Mouse (Mus musculus): Measurements from ENCODE around the gene Rnf38.

Gene Rnf38

DNA sequence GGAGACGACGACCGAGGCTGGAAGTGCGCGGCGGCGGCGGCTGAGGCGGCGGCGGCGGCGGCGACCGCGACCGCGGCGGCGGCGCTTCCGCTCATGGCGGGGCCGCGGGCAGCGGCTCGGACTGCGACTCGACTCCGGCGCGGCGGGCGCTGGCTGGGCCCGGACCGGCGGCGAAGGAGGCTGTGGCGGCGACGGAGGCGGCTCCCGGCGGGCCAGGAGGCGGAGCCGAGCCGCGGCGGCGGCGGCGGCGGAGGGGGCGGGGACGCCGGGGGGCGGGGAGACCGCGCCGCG is at the start of gene Rnf38:
Gene Rnf38 (minus strand): TSS at position 77 of the 291 bp plus-strand sequence.
- no peak for DNase-seq (ENCODE audit: low read depth, low spot score)

- no peak for DNase-seq (ENCODE audit: low read depth, low spot score)
Observed at GRCm38 (mm10) chr4:44281597-44282265, 48.1 kb upstream of the Rnf38 start.

GRCm38 (mm10) chr4:44271134-44271533 is 37.5 kb upstream of the Rnf38 start:
- DNase-seq (ENCODE audit: low read depth, low spot score): no peak

DNA sequence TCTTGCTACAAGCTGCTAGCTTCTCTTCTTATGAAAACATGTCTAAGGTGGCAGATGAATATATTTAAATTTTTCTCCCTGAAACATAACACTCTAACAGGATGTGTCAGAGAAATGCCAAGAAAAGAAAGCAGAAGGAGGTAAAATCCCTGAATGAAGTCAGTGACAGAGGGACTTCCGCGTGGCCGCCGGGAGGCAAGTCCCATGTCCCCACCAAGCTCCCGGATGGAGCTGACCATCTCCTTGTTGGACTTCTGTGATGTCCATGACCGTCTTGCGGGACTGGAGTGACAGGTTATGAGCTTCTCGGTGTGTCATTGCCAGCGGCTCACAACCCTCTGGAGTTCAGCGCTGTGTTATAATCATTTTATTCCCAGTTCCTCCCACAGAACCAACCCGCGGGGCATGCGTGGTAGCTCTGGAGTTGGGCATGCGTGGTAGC is 35.8 kb upstream of the Rnf38 start:
- DNase-seq (ENCODE audit: low read depth, low spot score): no peak

GRCm38 (mm10) chr4:44267437-44267836 is 33.8 kb upstream of the Rnf38 start:
- DNase-seq (ENCODE audit: low read depth, low spot score): no peak

DNA sequence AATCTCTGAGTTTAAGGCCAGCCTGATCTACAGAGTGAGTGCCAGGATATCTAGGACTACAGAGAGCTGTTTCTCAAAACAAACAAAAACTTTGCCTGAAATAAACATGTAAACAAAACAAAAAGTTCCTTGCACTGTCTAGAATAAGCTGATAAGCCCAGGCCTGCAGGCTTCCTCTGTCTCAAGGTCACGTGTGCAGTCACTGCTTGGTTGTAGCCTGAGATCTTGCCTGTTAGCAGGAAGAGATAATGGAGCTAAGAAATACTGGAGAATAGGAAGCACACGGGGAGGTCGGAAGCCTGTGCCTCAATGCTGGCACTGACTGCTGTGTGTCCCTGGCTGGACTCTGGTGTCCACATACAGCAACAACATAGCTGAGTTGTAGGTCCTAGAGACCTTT is 31.9 kb upstream of the Rnf38 start:
- no peak for DNase-seq (ENCODE audit: low read depth, low spot score)

DNA sequence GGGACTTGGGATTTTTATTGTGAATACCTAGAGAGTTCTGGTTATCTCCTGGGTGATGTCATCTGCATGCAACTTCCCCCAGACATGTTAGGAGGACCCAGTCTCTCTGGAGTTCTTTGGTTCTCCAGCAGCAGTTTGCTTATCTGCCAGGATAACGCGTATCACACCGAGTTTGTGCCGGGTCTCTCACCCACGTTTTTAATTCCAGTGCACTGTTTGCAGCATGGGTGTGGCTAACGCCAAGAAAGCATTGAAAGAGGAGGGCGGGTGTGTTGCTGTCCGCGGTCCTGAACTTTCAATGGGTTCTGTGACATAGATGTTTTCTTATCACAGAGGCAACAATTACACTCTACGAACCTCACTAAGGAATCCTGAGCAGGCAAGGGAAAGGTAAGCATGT is 26.7 kb upstream of the Rnf38 start:
- peak; percentile 76 for DNase-seq (ENCODE audit: low read depth, low spot score)

DNA sequence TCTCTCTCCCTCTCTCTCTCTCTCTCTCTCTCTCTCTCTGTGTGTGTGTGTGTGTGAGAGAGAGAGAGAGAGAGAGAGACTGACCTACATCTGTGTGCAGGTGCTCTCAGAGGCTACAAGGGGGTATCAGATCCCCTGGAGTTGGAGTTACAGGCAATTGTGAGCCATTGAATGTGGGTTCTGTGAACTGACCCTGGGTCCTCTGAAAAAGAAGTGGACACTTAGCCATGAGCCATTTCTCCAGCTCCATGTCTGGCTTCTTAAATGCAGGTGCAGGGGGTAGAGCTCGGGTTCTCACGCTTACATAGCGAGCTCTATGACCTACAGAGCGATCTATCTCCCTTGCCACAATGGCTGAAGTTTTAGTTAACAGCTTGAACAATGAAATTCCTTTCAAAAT is 25.5 kb upstream of the Rnf38 start:
- DNase-seq (ENCODE audit: low read depth, low spot score): no peak

GRCm38 (mm10) chr4:44254579-44254978 is 21.0 kb upstream of the Rnf38 start:
- DNase-seq (ENCODE audit: low read depth, low spot score): no peak

DNA sequence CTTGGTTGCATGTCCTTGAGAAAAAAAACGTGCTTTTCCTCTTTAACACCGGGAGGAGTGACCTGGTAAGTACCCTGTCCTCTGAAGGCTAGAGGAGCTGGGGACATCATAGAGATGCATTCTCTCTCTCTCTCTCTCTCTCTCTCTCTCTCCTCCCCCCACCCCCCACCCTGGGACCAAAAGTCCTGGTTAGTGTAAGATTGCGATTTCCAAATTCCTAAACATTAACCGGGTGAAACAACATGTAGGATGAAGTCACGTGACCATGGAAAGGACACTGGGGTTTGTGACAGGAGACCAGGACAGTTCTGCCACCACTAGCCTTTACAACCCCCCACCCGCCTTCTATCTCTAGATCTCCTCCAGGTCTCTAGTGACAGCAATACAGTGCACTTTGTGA is 19.6 kb upstream of the Rnf38 start:
- no peak for DNase-seq (ENCODE audit: low read depth, low spot score)

- DNase-seq (ENCODE audit: low read depth, low spot score): peak; percentile 48
Observed at GRCm38 (mm10) chr4:44251966-44252916, 18.7 kb upstream of the Rnf38 start.

GRCm38 (mm10) chr4:44251521-44251920 is 17.9 kb upstream of the Rnf38 start:
- DNase-seq (ENCODE audit: low read depth, low spot score): no peak

DNA sequence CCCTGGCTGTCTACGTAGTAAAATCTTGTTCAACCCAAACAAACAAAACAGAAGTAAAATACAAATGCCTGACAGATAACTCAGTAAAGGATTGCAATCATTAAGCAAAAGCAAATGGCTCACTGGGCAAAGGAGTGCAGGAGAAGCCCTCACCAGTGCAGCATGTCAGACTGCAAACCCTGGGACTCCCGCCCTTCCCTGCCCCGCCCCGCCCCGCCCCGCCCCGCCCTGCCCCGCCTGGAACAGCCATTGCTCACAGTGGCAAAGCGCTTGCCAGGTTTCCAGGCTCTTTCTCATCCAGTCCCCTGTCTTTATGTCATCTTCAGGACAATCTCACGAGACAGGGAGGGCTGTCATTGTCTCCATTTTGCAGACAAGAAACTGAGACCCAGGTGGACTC is 16.1 kb upstream of the Rnf38 start:
- DNase-seq (ENCODE audit: low read depth, low spot score): no peak

DNA sequence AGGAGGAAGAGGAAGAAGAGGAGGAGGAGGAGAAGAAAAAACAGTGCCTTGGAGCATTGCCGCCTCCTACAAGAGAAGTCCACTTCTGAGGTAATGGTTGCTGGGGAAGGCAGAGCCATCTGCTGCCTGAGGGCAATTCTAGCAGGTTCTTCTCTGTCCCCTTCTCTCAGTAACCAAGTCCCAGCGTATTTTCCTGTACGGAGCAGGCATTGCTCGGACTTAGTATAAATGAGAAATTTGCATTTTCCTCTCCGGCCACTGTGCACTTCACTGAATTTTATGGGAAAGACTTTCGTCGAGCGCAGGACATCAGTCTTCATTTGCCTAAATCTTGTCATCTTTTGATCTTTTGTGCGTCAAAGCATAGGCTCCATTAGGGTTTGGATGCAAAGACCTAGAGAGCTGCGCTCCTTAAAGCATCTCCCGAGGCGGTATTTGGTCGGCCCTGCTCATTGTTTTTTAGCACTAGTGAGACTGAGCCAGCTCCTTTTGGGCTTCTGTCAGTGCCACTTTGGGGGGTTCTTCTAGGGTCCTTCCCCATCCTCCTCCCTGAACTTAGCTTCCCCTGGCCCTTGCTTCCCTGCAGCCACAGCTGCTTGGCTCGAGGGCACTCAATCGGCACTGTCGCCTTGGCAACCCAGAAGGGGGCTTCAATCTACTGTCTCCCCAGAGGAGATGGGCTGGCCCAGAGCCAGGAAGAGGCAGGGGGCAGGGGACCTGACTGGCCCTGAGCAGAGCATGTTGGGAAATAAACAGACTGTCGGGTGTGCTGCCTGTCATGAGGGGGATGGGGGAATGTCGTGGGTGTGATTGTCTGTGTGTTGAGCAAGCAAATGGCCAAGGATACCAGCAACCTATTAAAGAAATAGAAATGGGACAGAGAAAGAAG is 13.7 kb upstream of the Rnf38 start:
- DNase-seq (ENCODE audit: low read depth, low spot score): peak; percentile 41

- no peak for DNase-seq (ENCODE audit: low read depth, low spot score)
Observed at GRCm38 (mm10) chr4:44246285-44246684, 12.7 kb upstream of the Rnf38 start.

- no peak for DNase-seq (ENCODE audit: low read depth, low spot score)
Observed at GRCm38 (mm10) chr4:44241638-44242037, 8.0 kb upstream of the Rnf38 start.

DNA sequence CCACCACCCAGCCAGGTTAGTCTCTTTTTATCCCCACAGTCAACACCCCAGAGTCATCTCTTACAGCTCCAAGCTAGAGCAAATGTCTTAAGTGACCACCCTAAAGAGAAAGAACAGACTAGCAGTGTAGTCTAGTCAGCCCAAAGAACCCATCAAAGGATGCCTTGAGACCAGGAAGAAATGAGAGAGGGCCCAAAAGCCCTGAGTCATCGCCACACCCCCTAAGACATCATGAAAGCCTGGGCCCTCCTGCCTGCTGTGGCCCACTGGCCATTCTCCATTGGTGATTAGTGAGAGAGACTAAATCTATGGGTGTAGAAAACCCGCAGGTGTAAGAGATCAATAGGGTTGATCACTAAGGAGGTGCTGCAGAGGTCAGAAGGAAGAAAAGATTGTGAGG is 2.4 kb upstream of the Rnf38 start:
- peak; percentile 36 for DNase-seq (ENCODE audit: low read depth, low spot score)

- peak; percentile 91 for DNase-seq (ENCODE audit: low read depth, low spot score)
Observed at GRCm38 (mm10) chr4:44234004-44234866, 646 bp upstream of the Rnf38 start.

DNA sequence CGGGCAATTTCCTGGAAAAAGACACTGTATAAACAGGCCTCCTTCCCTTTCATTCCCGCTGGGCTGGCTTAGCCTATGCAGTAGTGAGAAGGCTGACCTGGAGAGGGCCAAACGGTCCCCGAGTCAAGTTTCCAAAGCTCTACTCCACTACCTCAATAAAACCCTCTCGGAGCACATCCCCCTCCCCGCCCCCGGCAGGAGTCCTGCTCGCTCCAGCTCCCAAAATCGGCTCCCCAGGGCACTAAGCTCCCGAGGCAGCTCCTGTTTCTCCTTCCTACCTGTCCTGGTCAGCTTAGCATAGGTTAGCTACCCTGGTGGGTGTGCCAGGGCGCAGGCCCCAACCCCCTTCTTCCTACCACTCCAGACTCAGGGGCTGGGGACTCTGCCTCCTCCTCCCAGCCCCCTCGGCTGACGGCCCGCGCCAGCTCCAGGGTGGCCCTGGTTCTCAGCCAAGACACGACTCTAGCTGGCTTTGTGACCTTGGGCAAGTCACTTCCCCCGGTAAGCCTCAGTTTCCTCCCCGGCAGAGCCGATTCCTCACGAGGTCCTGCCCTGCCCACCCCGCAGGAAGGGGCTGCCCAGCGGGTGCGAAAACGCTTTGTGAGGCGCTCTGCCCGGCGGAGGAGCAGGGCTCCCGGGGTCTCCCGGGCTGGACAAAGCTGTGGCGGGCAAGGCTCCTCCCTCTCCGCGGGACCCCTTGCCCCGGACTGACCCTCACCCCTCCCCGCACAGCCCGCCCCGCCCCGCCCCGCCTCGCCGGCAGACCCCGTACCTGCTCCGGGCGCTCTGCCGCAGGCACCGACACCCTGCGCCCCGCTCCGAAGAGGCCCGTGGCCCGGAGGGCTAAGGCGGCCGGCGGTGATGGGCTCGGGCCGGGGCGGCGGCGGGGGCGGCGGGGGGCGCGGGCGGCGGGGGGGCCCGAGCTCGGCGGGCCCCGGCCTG is 547 bp downstream of the Rnf38 start:
- DNase-seq (ENCODE audit: low read depth, low spot score): peak; percentile 76

GRCm38 (mm10) chr4:44225128-44225527 is 8.5 kb downstream of the Rnf38 start:
- DNase-seq (ENCODE audit: low read depth, low spot score): no peak
